Mouse (Mus musculus) E14TG2a.4 (cell line): ENCODE data around the gene Rps6ka2.

ENCODE experiments used
- CTCF ChIP-seq: conservative IDR thresholded peaks from 2 replicates; pipeline ENCODE4 v1.5.1; 2014; ENCODE audit warnings: low read length
- POU5F1 ChIP-seq: IDR thresholded peaks from 2 replicates; pipeline ENCODE4 v1.6.1; 2014; ENCODE audit warnings: low read length, borderline replicate concordance

DNA sequence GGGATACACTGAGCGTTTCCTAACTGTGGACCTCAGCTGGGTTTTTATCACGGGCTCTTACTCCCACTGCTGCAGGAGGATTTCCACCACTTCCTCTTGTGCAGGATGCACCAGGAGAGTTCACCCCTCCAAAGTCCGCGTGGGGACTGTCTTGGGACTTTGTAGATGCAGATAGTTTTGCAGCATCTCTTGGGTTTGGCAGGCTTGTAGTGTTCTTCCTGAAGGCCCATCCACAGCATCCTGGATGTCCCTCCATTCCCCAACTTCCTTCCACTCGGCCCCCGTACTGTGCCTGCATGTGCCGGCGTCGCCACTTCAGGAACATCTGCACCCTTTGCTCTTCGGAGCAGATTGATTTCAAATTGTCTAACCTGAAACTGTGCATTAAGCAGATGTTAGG is 103.9 kb downstream of the Rps6ka2 start:
- TF ChIP-seq CTCF (no peak), POU5F1 (no peak)
